Mouse (Mus musculus): Measurements from ENCODE around the gene Chd8. TPM values are rescaled to one million over a fixed set of nuclear protein-coding genes. Genes with fewer than 3 reads are reported as not detected.
"Not testable (repeated sequence)": the region's sequence is repeated elsewhere in the genome, so short reads cannot be mapped to it uniquely, and the experiment has no call there.

Chd8 gene
- polyA plus RNA-seq (2015; fragmentation: Nextera tagmentation; extraction: Ambion mirVana) = 8.5 and 10.0 TPM in 2 replicates

- ATAC-seq = peak; percentile 100
- peak; percentile 98 for DNase-seq
- no peaks in the 10 kb centered on the region for H3K27me3 ChIP-seq (ENCODE audit: insufficient read depth, low read length)
- under 1% methylated on average over 53 of the region's 54 CpGs for WGBS (ENCODE audit: insufficient replicate concordance)
- H3K9me3 ChIP-seq (ENCODE audit: low read length) = no peaks in the 10 kb centered on the region
- no peaks in the 10 kb centered on the region for H3K36me3 ChIP-seq (replicated peaks; ENCODE audit: insufficient read depth, low read length)
- H3K4me1 ChIP-seq (ENCODE audit: insufficient read depth) = peaks cover 14% of the 10 kb centered on the region
- peak within 1 kb of the TSS; percentile 87 for H3K4me2 ChIP-seq (ENCODE audit: low read depth, low read length)
- H3K27ac ChIP-seq (ENCODE audit: low read depth) = peak within 1 kb of the TSS; percentile 94
- peak; percentile 96 for TF ChIP-seq CTCF (IDR thresholded peaks at IDR 0.05; ENCODE audit: low read depth)
- peak; percentile 59; the same call in 1 of the 2 replicates for TF ChIP-seq EP300 (IDR thresholded peaks at IDR 0.05; ENCODE audit: low read depth)
- H3K9ac ChIP-seq (replicated peaks) = peak within 1 kb of the TSS; percentile 91
- peak within 1 kb of the TSS; percentile 96 for H3K4me3 ChIP-seq (ENCODE audit: low read depth, low read length)
Observed at GRCm38 (mm10) chr14:52257484-52258213, at the start of gene Chd8. TSS of gene Chd8 (minus strand) at chr14:52257780.

- Histone ChIP-seq H3K27ac (ENCODE audit: low read depth) (peak overlapping the region; percentile 86; the same call in 1 of the 2 replicates), H3K9ac (replicated peaks) (no peak overlapping the region), H3K4me3 (ENCODE audit: low read depth, low read length) (no peak overlapping the region), H3K27me3 (ENCODE audit: insufficient read depth, low read length) (no peaks in the 10 kb centered on the region), H3K4me1 (ENCODE audit: insufficient read depth) (peaks cover 18% of the 10 kb centered on the region), H3K4me2 (ENCODE audit: low read depth, low read length) (peak overlapping the region; percentile 52; the same call in 1 of the 2 replicates), H3K9me3 (ENCODE audit: low read length) (no peaks in the 10 kb centered on the region), H3K36me3 (replicated peaks; ENCODE audit: insufficient read depth, low read length) (no peaks in the 10 kb centered on the region)
- ATAC-seq = no peak
- 70% methylated on average over 2 of the region's 2 CpGs for WGBS (ENCODE audit: insufficient replicate concordance)
- DNase-seq = no peak
- TF ChIP-seq EP300 (IDR thresholded peaks at IDR 0.05; ENCODE audit: low read depth) (0 out of 2 replicates have a peak, but pooled peaks have one; percentile 34), CTCF (IDR thresholded peaks at IDR 0.05; ENCODE audit: low read depth) (no peak)
Observed at GRCm38 (mm10) chr14:52306100-52306499, 48.5 kb upstream of the Chd8 start.

GRCm38 (mm10) chr14:52304644-52305271 lies 47.2 kb upstream of the Chd8 start, which contains the start of gene Mettl3:
TSS of gene Mettl3 (minus strand) at chr14:52305128.
- 0 out of 2 replicates have a peak, but pooled peaks have one; percentile 21 for TF ChIP-seq CTCF (IDR thresholded peaks at IDR 0.05; ENCODE audit: low read depth)
- TF ChIP-seq EP300 (IDR thresholded peaks at IDR 0.05; ENCODE audit: low read depth) = peak; percentile 29; the same call in 1 of the 2 replicates
- WGBS (ENCODE audit: insufficient replicate concordance) = under 1% methylated on average over 42 of the region's 46 CpGs

GRCm38 (mm10) chr14:52303517-52303916 lies 45.9 kb upstream of the Chd8 start:
- H3K9me3 ChIP-seq (ENCODE audit: low read length); H3K4me3 ChIP-seq (ENCODE audit: low read depth, low read length); H3K9ac ChIP-seq (replicated peaks); DNase-seq; H3K27me3 ChIP-seq (ENCODE audit: insufficient read depth, low read length); H3K4me2 ChIP-seq (ENCODE audit: low read depth, low read length); ATAC-seq; H3K27ac ChIP-seq (ENCODE audit: low read depth): not testable (repeated sequence)
- 79% methylated on average over 3 of the region's 3 CpGs for WGBS (ENCODE audit: insufficient replicate concordance)
- peaks cover 18% of the 10 kb centered on the region for H3K4me1 ChIP-seq (ENCODE audit: insufficient read depth)
- peaks cover 18% of the 10 kb centered on the region for H3K36me3 ChIP-seq (replicated peaks; ENCODE audit: insufficient read depth, low read length)

More at GRCm38 (mm10) chr14:52304644-52305271, 47.2 kb upstream of the Chd8 start, which contains the start of gene Mettl3:
- DNase-seq (peak; percentile 91), ATAC-seq (peak; percentile 98)
- H3K27ac ChIP-seq (ENCODE audit: low read depth) = peak within 1 kb of the TSS; percentile 86
- peaks cover 18% of the 10 kb centered on the region for H3K4me1 ChIP-seq (ENCODE audit: insufficient read depth)
- no peaks in the 10 kb centered on the region for H3K27me3 ChIP-seq (ENCODE audit: insufficient read depth, low read length)
- no peaks in the 10 kb centered on the region for H3K9me3 ChIP-seq (ENCODE audit: low read length)
- H3K4me3 ChIP-seq (ENCODE audit: low read depth, low read length) = peak within 1 kb of the TSS; percentile 79
- H3K36me3 ChIP-seq (replicated peaks; ENCODE audit: insufficient read depth, low read length) = peaks cover 8% of the 10 kb centered on the region
- peak within 1 kb of the TSS; percentile 81 for H3K9ac ChIP-seq (replicated peaks)
- H3K4me2 ChIP-seq (ENCODE audit: low read depth, low read length) = peak within 1 kb of the TSS; percentile 80

- Histone ChIP-seq H3K27me3 (ENCODE audit: insufficient read depth, low read length) (no peaks in the 10 kb centered on the region), H3K4me3 (ENCODE audit: low read depth, low read length) (no peak overlapping the region), H3K4me1 (ENCODE audit: insufficient read depth) (no peaks in the 10 kb centered on the region), H3K4me2 (ENCODE audit: low read depth, low read length) (no peak overlapping the region), H3K27ac (ENCODE audit: low read depth) (no peak overlapping the region), H3K9me3 (ENCODE audit: low read length) (no peaks in the 10 kb centered on the region), H3K36me3 (replicated peaks; ENCODE audit: insufficient read depth, low read length) (peaks cover 68% of the 10 kb centered on the region), H3K9ac (replicated peaks) (no peak overlapping the region)
- TF ChIP-seq CTCF (IDR thresholded peaks at IDR 0.05; ENCODE audit: low read depth) (peak; percentile 67), EP300 (IDR thresholded peaks at IDR 0.05; ENCODE audit: low read depth) (no peak)
- 70% methylated on average over 6 of the region's 6 CpGs for WGBS (ENCODE audit: insufficient replicate concordance)
- DNase-seq (no peak), ATAC-seq (no peak)
Observed at GRCm38 (mm10) chr14:52295558-52296264, 38.1 kb upstream of the Chd8 start.

- H3K36me3 ChIP-seq (replicated peaks; ENCODE audit: insufficient read depth, low read length) = peaks cover 27% of the 10 kb centered on the region
- no peak overlapping the region for H3K9ac ChIP-seq (replicated peaks)
- H3K4me2 ChIP-seq (ENCODE audit: low read depth, low read length) = no peak overlapping the region
- no peak for TF ChIP-seq CTCF (IDR thresholded peaks at IDR 0.05; ENCODE audit: low read depth)
- no peak for TF ChIP-seq EP300 (IDR thresholded peaks at IDR 0.05; ENCODE audit: low read depth)
- H3K27me3 ChIP-seq (ENCODE audit: insufficient read depth, low read length) = no peaks in the 10 kb centered on the region
- H3K4me3 ChIP-seq (ENCODE audit: low read depth, low read length) = no peak overlapping the region
- DNase-seq (no peak), ATAC-seq (no peak)
- H3K4me1 ChIP-seq (ENCODE audit: insufficient read depth) = peaks cover 6% of the 10 kb centered on the region
- WGBS (ENCODE audit: insufficient replicate concordance) = 81% methylated on average over 3 of the region's 3 CpGs
- H3K27ac ChIP-seq (ENCODE audit: low read depth) = no peak overlapping the region
- H3K9me3 ChIP-seq (ENCODE audit: low read length) = no peaks in the 10 kb centered on the region
Observed at GRCm38 (mm10) chr14:52284191-52284590, 26.6 kb upstream of the Chd8 start.

Measured in liver, postnatal 0 days (tissue).